Mouse (Mus musculus): ENCODE measurements around the gene Tmem184a.

DNA sequence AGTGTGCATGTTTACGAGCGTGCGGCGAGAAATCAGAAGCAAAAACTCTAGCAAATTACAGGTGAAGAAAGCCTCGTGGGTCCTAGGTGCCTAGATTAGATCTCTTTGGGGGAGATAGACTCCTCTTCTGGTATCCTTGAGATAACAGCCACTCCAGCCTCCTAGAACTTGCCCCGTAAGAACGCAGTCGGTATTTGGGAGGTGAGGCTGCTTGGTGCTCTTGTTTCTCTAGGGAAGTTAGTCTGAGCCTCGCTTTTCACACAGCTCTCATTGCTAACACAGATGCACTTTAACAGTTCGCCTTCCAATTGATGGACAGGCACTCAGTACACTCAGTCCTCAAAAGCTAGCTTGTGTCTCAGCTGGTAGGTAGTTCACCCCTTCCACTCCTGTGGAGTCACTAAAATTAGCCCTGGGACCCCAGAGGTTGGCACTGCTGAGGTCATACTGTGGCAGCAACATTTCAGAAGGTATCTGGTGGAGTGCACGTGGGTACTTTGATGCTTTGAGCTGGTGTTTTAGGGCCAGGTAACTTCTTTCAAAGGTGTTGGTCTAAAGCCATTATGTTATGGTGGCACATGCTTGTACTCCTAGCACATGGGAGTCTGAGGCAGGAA lies 27.4 kb downstream of the Tmem184a start:
- no peak for TF ChIP-seq CTCF (IDR thresholded peaks at IDR 0.05; ENCODE audit: insufficient read depth, low read depth, low read length)
- TF ChIP-seq POLR2A (IDR thresholded peaks at IDR 0.05; ENCODE audit: insufficient read depth, low read depth, low read length): no peak

Data from olfactory bulb, adult 2 months (tissue).